Mouse (Mus musculus): ENCODE measurements around the gene A630023A22Rik.

Gene A630023A22Rik

GRCm38 (mm10) chr14:34086806-34087205 is 15.7 kb downstream of the A630023A22Rik start:
- DNase-seq (ENCODE audit: low read depth) = no peak

- DNase-seq (ENCODE audit: low read depth) = no peak
Observed at GRCm38 (mm10) chr14:34085731-34086130, 16.8 kb downstream of the A630023A22Rik start, which contains the start of gene Anxa8. Anxa8 (plus strand) TSS chr14:34085981.

- peak; percentile 63 for DNase-seq (ENCODE audit: low read depth)
Observed at GRCm38 (mm10) chr14:34080321-34080997, 22.1 kb downstream of the A630023A22Rik start.

- DNase-seq (ENCODE audit: low read depth) = no peak
Observed at GRCm38 (mm10) chr14:34078293-34078692, 24.3 kb downstream of the A630023A22Rik start.

GRCm38 (mm10) chr14:34077222-34077621 is 25.3 kb downstream of the A630023A22Rik start:
- no peak for DNase-seq (ENCODE audit: low read depth)

- no peak for DNase-seq (ENCODE audit: low read depth)
Observed at GRCm38 (mm10) chr14:34075346-34075745, 27.2 kb downstream of the A630023A22Rik start.

- DNase-seq (ENCODE audit: low read depth) = no peak
Observed at GRCm38 (mm10) chr14:34071665-34072064, 30.9 kb downstream of the A630023A22Rik start.

- no peak for DNase-seq (ENCODE audit: low read depth)
Observed at GRCm38 (mm10) chr14:34052516-34052915, 50.0 kb downstream of the A630023A22Rik start, which contains the start of gene Antxrl. Antxrl (plus strand) TSS chr14:34052707.

- DNase-seq (ENCODE audit: low read depth) = no peak
Observed at GRCm38 (mm10) chr14:34050101-34050779, 52.3 kb downstream of the A630023A22Rik start.

- DNase-seq (ENCODE audit: low read depth) = no peak
Observed at GRCm38 (mm10) chr14:34043341-34043740, 59.2 kb downstream of the A630023A22Rik start.

GRCm38 (mm10) chr14:34041241-34041640 is 61.3 kb downstream of the A630023A22Rik start:
- no peak for DNase-seq (ENCODE audit: low read depth)

GRCm38 (mm10) chr14:34033841-34034610 is 68.5 kb downstream of the A630023A22Rik start:
- DNase-seq (ENCODE audit: low read depth) = no peak

- no peak for DNase-seq (ENCODE audit: low read depth)
Observed at GRCm38 (mm10) chr14:34026710-34027109, 75.8 kb downstream of the A630023A22Rik start.

GRCm38 (mm10) chr14:34016938-34017337 is 85.6 kb downstream of the A630023A22Rik start:
- DNase-seq (ENCODE audit: low read depth) = no peak

GRCm38 (mm10) chr14:34016381-34016780 is 86.2 kb downstream of the A630023A22Rik start, which contains the start of gene Gm5460:
Gm5460 (plus strand) TSS chr14:34016758.
- DNase-seq (ENCODE audit: low read depth) = no peak

- DNase-seq (ENCODE audit: low read depth) = no peak
Observed at GRCm38 (mm10) chr14:34015063-34015462, 87.5 kb downstream of the A630023A22Rik start, which contains the start of gene Gm30083. Gm30083 (minus strand) TSS chr14:34015182.

GRCm38 (mm10) chr14:34002358-34002757 is 100.2 kb downstream of the A630023A22Rik start:
- no peak for DNase-seq (ENCODE audit: low read depth)

- no peak for DNase-seq (ENCODE audit: low read depth)
Observed at GRCm38 (mm10) chr14:34001445-34001844, 101.1 kb downstream of the A630023A22Rik start.
